Mouse (Mus musculus) megakaryocyte-erythroid progenitor cell, adult 5-6 weeks (primary cell): ENCODE results near the gene Evi2a. TPM values are rescaled to one million over a fixed set of nuclear protein-coding genes. Genes with fewer than 3 reads are reported as not detected.

Experiments used
- ATAC-seq: replicated peaks from 2 replicates; pipeline ENCODE4 v1.8.0; 2016; ENCODE audit warnings: mild to moderate bottlenecking, inconsistent platforms; ENCODE audit not compliant: severe bottlenecking, poor library complexity, low FRiP score, low TSS enrichment
- total RNA-seq, 2 experiments: library from RNA; stranded (forward) in 1 of 2; stranded (reverse) in 1 of 2; fragments of 200-1000, 215-1000 nt in 1 of 2; fragments of >200 nt in 1 of 2; fragmentation: Nextera tagmentation in 1 of 2; gene quantifications; 2 replicates each; pipeline ENCODE4 v1.2.3; 2014 to 2017

Gene Evi2a
- total RNA-seq (2014; fragmentation: Nextera tagmentation) (6.2 and 12.1 TPM in 2 replicates), total RNA-seq (2017) (3.1 and 10.1 TPM in 2 replicates)

- ATAC-seq = no peak
These were observed at the start of gene Evi2a, which contains the start of gene Evi2 for GRCm38 (mm10) chr11:79530333-79530761. Gene Evi2a, minus strand, starts transcription at chr11:79530609. Gene Evi2, minus strand, starts transcription at chr11:79530589.

GRCm38 (mm10) chr11:79577741-79578140 lies 47.3 kb upstream of the Evi2a start:
- peak; percentile 79 for ATAC-seq

GRCm38 (mm10) chr11:79575383-79576073 lies 45.1 kb upstream of the Evi2a start:
- ATAC-seq = no peak

GRCm38 (mm10) chr11:79573836-79574235 lies 43.4 kb upstream of the Evi2a start:
- ATAC-seq = no peak

GRCm38 (mm10) chr11:79570319-79570718 lies 39.9 kb upstream of the Evi2a start:
- no peak for ATAC-seq

GRCm38 (mm10) chr11:79568197-79568911 lies 37.9 kb upstream of the Evi2a start:
- no peak for ATAC-seq

GRCm38 (mm10) chr11:79566947-79567346 lies 36.5 kb upstream of the Evi2a start:
- ATAC-seq = no peak

GRCm38 (mm10) chr11:79563493-79563892 lies 33.1 kb upstream of the Evi2a start:
- ATAC-seq = no peak

- ATAC-seq = no peak
These were observed 30.1 kb upstream of the Evi2a start for GRCm38 (mm10) chr11:79560536-79560935.

- peak; percentile 80 for ATAC-seq
These were observed 22.2 kb upstream of the Evi2a start for GRCm38 (mm10) chr11:79552622-79553021.

- ATAC-seq = no peak
These were observed 5.9 kb upstream of the Evi2a start for GRCm38 (mm10) chr11:79536293-79536692.

- no peak for ATAC-seq
These were observed 5.1 kb upstream of the Evi2a start for GRCm38 (mm10) chr11:79535554-79535953.

GRCm38 (mm10) chr11:79533950-79534690 lies 3.7 kb upstream of the Evi2a start:
- no peak for ATAC-seq

- peak; percentile 88 for ATAC-seq
These were observed 2.9 kb upstream of the Evi2a start for GRCm38 (mm10) chr11:79533311-79533710.

GRCm38 (mm10) chr11:79531485-79531884 lies 1.1 kb upstream of the Evi2a start:
- ATAC-seq = no peak

GRCm38 (mm10) chr11:79530774-79531173 lies 365 bp upstream of the Evi2a start:
- ATAC-seq = no peak

GRCm38 (mm10) chr11:79529736-79530135 lies 673 bp downstream of the Evi2a start:
- ATAC-seq = no peak

- ATAC-seq = no peak
These were observed 1.2 kb downstream of the Evi2a start for GRCm38 (mm10) chr11:79529226-79529625.

- no peak for ATAC-seq
These were observed 1.8 kb downstream of the Evi2a start for GRCm38 (mm10) chr11:79528601-79529000.

GRCm38 (mm10) chr11:79527739-79528384 lies 2.5 kb downstream of the Evi2a start:
- ATAC-seq = no peak
